Mouse (Mus musculus) liver, embryonic 14.5 days (tissue): ENCODE measurements around the gene Nobox.

Experiments used
- CTCF ChIP-seq: IDR thresholded peaks from 2 replicates; pipeline ENCODE4 v1.5.1; 2016; ENCODE audit warnings: antibody characterized with exemption, low read depth, control low read depth
- EP300 ChIP-seq: IDR thresholded peaks from 2 replicates; pipeline ENCODE4 v1.6.1; 2016; ENCODE audit warnings: antibody characterized with exemption, low read depth

DNA sequence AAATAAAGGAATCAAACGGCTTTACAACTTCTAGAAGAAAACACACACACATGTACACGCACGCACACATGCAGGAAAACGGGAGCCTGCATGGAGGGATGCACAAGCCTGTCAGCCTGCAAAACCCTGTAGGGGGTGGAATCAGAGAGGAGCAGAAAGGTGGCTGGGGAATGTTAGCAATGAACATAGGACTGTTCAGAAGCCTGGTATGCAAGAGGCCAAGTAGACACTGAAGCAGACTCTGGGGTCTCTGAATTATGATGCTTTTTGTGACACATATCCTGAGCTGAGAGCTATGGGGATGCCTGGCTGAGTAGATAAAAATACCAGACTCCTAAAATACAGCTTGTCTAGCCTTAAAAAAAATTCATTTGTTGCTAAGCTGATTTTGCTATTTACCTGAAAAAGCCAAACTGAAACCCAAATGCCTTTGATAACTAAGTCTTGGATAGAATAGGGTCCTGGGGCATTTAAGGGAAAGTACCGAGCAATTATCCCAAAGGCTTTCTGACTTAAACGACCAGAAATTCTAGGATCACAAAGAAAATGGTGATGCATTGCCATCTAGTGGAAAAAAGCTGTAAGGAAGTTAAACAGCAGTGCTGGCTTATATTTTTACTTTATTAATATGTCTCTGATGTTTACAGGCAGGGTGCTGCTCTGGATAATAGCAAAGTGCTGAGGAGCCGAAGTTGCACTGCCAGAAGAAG, 12.4 kb downstream of the Nobox start:
- TF ChIP-seq EP300 = no peak
- TF ChIP-seq CTCF = peak; percentile 36
